Mouse (Mus musculus) hindbrain, embryonic 15.5 days (tissue): ENCODE measurements around the gene Pbx1. TPM values are rescaled to one million over a fixed set of nuclear protein-coding genes. Genes with fewer than 3 reads are reported as not detected.

Source experiments
- ATAC-seq: fragments of 200-750 bp; cut with Nextera tagmentation; 2 replicates; pipeline ENCODE4 v1.8.0; 2017; ENCODE audit warnings: low read depth, moderate number of reproducible peaks, moderate TSS enrichment; ENCODE audit not compliant: low FRiP score
- H3K27ac ChIP-seq: fragments of 300-500 bp; sonication (generic); replicated peaks from 2 replicates; pipeline ENCODE4 v1.5.1; 2015; ENCODE audit warnings: mild to moderate bottlenecking, inconsistent platforms
- H3K27me3 ChIP-seq: fragments of 300-500 bp; sonication (generic); 2 replicates; pipeline ENCODE4 v1.6.1; 2015; ENCODE audit warnings: control low read depth, inconsistent platforms
- H3K36me3 ChIP-seq: fragments of 300-500 bp; sonication (generic); 2 replicates; pipeline ENCODE4 v1.6.1; 2015; ENCODE audit warnings: control low read depth, inconsistent platforms
- H3K4me1 ChIP-seq: fragments of 300-500 bp; sonication (generic); replicated peaks from 2 replicates; pipeline ENCODE4 v1.6.1; 2015; ENCODE audit warnings: control low read depth, inconsistent platforms
- H3K4me2 ChIP-seq: fragments of 300-500 bp; sonication (generic); 2 replicates; pipeline ENCODE4 v1.6.1; 2015; ENCODE audit warnings: moderate library complexity, mild to moderate bottlenecking, inconsistent platforms
- H3K4me3 ChIP-seq: fragments of 300-500 bp; sonication (generic); 2 replicates; pipeline ENCODE4 v1.5.1; 2015; ENCODE audit warnings: mild to moderate bottlenecking, inconsistent platforms
- H3K9ac ChIP-seq: fragments of 300-500 bp; sonication (generic); 2 replicates; pipeline ENCODE4 v1.6.1; 2015; ENCODE audit warnings: inconsistent platforms
- H3K9me3 ChIP-seq: fragments of 300-500 bp; sonication (generic); 2 replicates; pipeline ENCODE4 v1.6.1; 2016; ENCODE audit warnings: control low read depth, inconsistent platforms
- WGBS: fragments of 180-500 bp; shearing (Covaris S2); methylation state at CpG from one replicate; pipeline ENCODE4 v1.1.7; 2015; 5-methylcytosine and 5-hydroxymethylcytosine counted together
- polyA plus RNA-seq: library from polyadenylated mRNA; unstranded; fragments of >200 nt; fragmentation: Nextera tagmentation; extraction: Ambion mirVana; gene quantifications from 2 replicates; pipeline ENCODE4 v1.2.1, GENCODE M21; 2015

Pbx1 gene
- polyA plus RNA-seq, 1 experiment from 2014 or later = 44.2 TPM

- no peak overlapping the region for H3K27ac ChIP-seq
- WGBS = 61% methylated on average over 14 of the region's 14 CpGs
- no peak for ATAC-seq
- peaks cover 32% of the 10 kb centered on the region for H3K4me1 ChIP-seq
- H3K4me2 ChIP-seq = no peak overlapping the region
- H3K4me3 ChIP-seq = no peak overlapping the region
- H3K9me3 ChIP-seq = no peaks in the 10 kb centered on the region
- H3K36me3 ChIP-seq = no peaks in the 10 kb centered on the region
- no peak overlapping the region for H3K9ac ChIP-seq
- no peaks in the 10 kb centered on the region for H3K27me3 ChIP-seq
Measured at GRCm38 (mm10) chr1:168307275-168308182, 124.5 kb downstream of the Pbx1 start.

- Histone ChIP-seq H3K27me3 (no peaks in the 10 kb centered on the region), H3K4me3 (no peak overlapping the region), H3K9ac (peak overlapping the region; percentile 7; the same call in 1 of the 2 replicates), H3K9me3 (no peaks in the 10 kb centered on the region), H3K4me1 (peaks cover 35% of the 10 kb centered on the region), H3K27ac (peak overlapping the region; percentile 74), H3K4me2 (peak overlapping the region; percentile 40), H3K36me3 (no peaks in the 10 kb centered on the region)
- ATAC-seq = no peak
- WGBS = 52% methylated on average over 6 of the region's 6 CpGs
Measured at GRCm38 (mm10) chr1:168300505-168300904, 131.6 kb downstream of the Pbx1 start.

- H3K27ac ChIP-seq = peak overlapping the region; percentile 74
- H3K9me3 ChIP-seq = no peaks in the 10 kb centered on the region
- peaks cover 35% of the 10 kb centered on the region for H3K4me1 ChIP-seq
- peak; percentile 76; the same call in 1 of the 2 replicates for ATAC-seq
- H3K4me3 ChIP-seq = no peak overlapping the region
- no peaks in the 10 kb centered on the region for H3K27me3 ChIP-seq
- WGBS = 29% methylated on average over 12 of the region's 12 CpGs
- peak overlapping the region; percentile 40 for H3K4me2 ChIP-seq
- H3K36me3 ChIP-seq = no peaks in the 10 kb centered on the region
- 0 out of 2 replicates have a peak overlapping the region, but pooled peaks have one; percentile 7 for H3K9ac ChIP-seq
Measured at GRCm38 (mm10) chr1:168299928-168300365, 132.1 kb downstream of the Pbx1 start.

GRCm38 (mm10) chr1:168299181-168299580 lies 132.9 kb downstream of the Pbx1 start:
- Histone ChIP-seq H3K9ac (no peak overlapping the region), H3K27ac (no peak overlapping the region), H3K9me3 (no peaks in the 10 kb centered on the region), H3K27me3 (no peaks in the 10 kb centered on the region), H3K4me3 (no peak overlapping the region), H3K36me3 (no peaks in the 10 kb centered on the region), H3K4me2 (no peak overlapping the region), H3K4me1 (peaks cover 35% of the 10 kb centered on the region)
- no peak for ATAC-seq
- 87% methylated on average over 8 of the region's 8 CpGs for WGBS

- Histone ChIP-seq H3K4me3 (no peak overlapping the region), H3K27ac (no peak overlapping the region), H3K36me3 (no peaks in the 10 kb centered on the region), H3K4me1 (peaks cover 46% of the 10 kb centered on the region), H3K9me3 (no peaks in the 10 kb centered on the region), H3K27me3 (no peaks in the 10 kb centered on the region), H3K9ac (no peak overlapping the region), H3K4me2 (no peak overlapping the region)
- 48% methylated on average over 2 of the region's 2 CpGs for WGBS
- ATAC-seq = no peak
Measured at GRCm38 (mm10) chr1:168296290-168296689, 135.8 kb downstream of the Pbx1 start.

- Histone ChIP-seq H3K9ac (no peak overlapping the region), H3K4me3 (no peak overlapping the region), H3K4me2 (no peak overlapping the region), H3K27me3 (no peaks in the 10 kb centered on the region), H3K27ac (no peak overlapping the region), H3K9me3 (no peaks in the 10 kb centered on the region), H3K36me3 (no peaks in the 10 kb centered on the region), H3K4me1 (peaks cover 46% of the 10 kb centered on the region)
- ATAC-seq = no peak
- WGBS = 66% methylated on average over 4 of the region's 4 CpGs
Measured at GRCm38 (mm10) chr1:168295782-168296181, 136.3 kb downstream of the Pbx1 start.

GRCm38 (mm10) chr1:168293673-168294072 lies 138.4 kb downstream of the Pbx1 start:
- ATAC-seq = no peak
- H3K4me1 ChIP-seq = peaks cover 51% of the 10 kb centered on the region

GRCm38 (mm10) chr1:168292106-168292505 lies 140.0 kb downstream of the Pbx1 start:
- Histone ChIP-seq H3K4me3 (no peak overlapping the region), H3K9me3 (no peaks in the 10 kb centered on the region), H3K4me1 (peaks cover 67% of the 10 kb centered on the region), H3K27me3 (no peaks in the 10 kb centered on the region), H3K4me2 (no peak overlapping the region), H3K9ac (no peak overlapping the region), H3K27ac (peak overlapping the region; percentile 58), H3K36me3 (no peaks in the 10 kb centered on the region)
- 60% methylated on average over 9 of the region's 9 CpGs for WGBS
- ATAC-seq = no peak

More at GRCm38 (mm10) chr1:168293673-168294072, 138.4 kb downstream of the Pbx1 start:
- Histone ChIP-seq H3K9ac (no peak overlapping the region), H3K9me3 (no peaks in the 10 kb centered on the region), H3K36me3 (no peaks in the 10 kb centered on the region), H3K27ac (no peak overlapping the region), H3K4me2 (no peak overlapping the region), H3K27me3 (no peaks in the 10 kb centered on the region), H3K4me3 (no peak overlapping the region)
- 95% methylated on average over 1 of the region's 1 CpGs for WGBS

- Histone ChIP-seq H3K4me1 (peaks cover 71% of the 10 kb centered on the region), H3K4me2 (0 out of 2 replicates have a peak overlapping the region, but pooled peaks have one; percentile 16)
- 0 out of 2 replicates have a peak, but pooled peaks have one; percentile 25 for ATAC-seq
Measured at GRCm38 (mm10) chr1:168291643-168292040, 140.4 kb downstream of the Pbx1 start.

GRCm38 (mm10) chr1:168291001-168291642 lies 140.9 kb downstream of the Pbx1 start:
- H3K27ac ChIP-seq = peak overlapping the region; percentile 58
- H3K36me3 ChIP-seq = no peaks in the 10 kb centered on the region
- WGBS = 37% methylated on average over 11 of the region's 11 CpGs
- 0 out of 2 replicates have a peak overlapping the region, but pooled peaks have one; percentile 16 for H3K4me2 ChIP-seq
- ATAC-seq = 0 out of 2 replicates have a peak, but pooled peaks have one; percentile 40
- H3K27me3 ChIP-seq = no peaks in the 10 kb centered on the region
- peaks cover 68% of the 10 kb centered on the region for H3K4me1 ChIP-seq
- no peak overlapping the region for H3K4me3 ChIP-seq
- no peak overlapping the region for H3K9ac ChIP-seq
- H3K9me3 ChIP-seq = no peaks in the 10 kb centered on the region

More at GRCm38 (mm10) chr1:168291643-168292040, 140.4 kb downstream of the Pbx1 start:
- Histone ChIP-seq H3K9me3 (no peaks in the 10 kb centered on the region), H3K36me3 (no peaks in the 10 kb centered on the region), H3K27ac (peak overlapping the region; percentile 58), H3K9ac (no peak overlapping the region), H3K4me3 (no peak overlapping the region), H3K27me3 (no peaks in the 10 kb centered on the region)
- WGBS = 48% methylated on average over 6 of the region's 6 CpGs

GRCm38 (mm10) chr1:168290236-168290985 lies 141.7 kb downstream of the Pbx1 start:
- H3K4me1 ChIP-seq = peaks cover 64% of the 10 kb centered on the region
- H3K27me3 ChIP-seq = no peaks in the 10 kb centered on the region
- no peak for ATAC-seq
- no peaks in the 10 kb centered on the region for H3K9me3 ChIP-seq
- no peak overlapping the region for H3K4me3 ChIP-seq
- no peak overlapping the region for H3K4me2 ChIP-seq
- H3K36me3 ChIP-seq = no peaks in the 10 kb centered on the region
- 68% methylated on average over 8 of the region's 8 CpGs for WGBS
- peak overlapping the region; percentile 58 for H3K27ac ChIP-seq
- no peak overlapping the region for H3K9ac ChIP-seq
